Mouse (Mus musculus) G1E (cell line): ENCODE measurements around the gene Acer1.
"Not testable (repeated sequence)": the region's sequence is repeated elsewhere in the genome, so short reads cannot be mapped to it uniquely, and the experiment has no call there.

Experiments used
- CTCF ChIP-seq: IDR thresholded peaks from 2 replicates; pipeline ENCODE4 v1.5.1; 2012; ENCODE audit warnings: low read depth, low read length, inconsistent platforms, mixed read lengths
- TAL1 ChIP-seq: conservative IDR thresholded peaks from 2 replicates; pipeline ENCODE4 v1.6.1; 2012; ENCODE audit warnings: low read depth, low read length, inconsistent platforms, mixed read lengths

- TF ChIP-seq CTCF, TAL1: not testable (repeated sequence)
Measured at GRCm38 (mm10) chr17:56909764-56910163, 72.2 kb downstream of the Acer1 start.
